Comparison of ENCODE assay signal across 14 mouse cellular contexts in the genomic region with DNA sequence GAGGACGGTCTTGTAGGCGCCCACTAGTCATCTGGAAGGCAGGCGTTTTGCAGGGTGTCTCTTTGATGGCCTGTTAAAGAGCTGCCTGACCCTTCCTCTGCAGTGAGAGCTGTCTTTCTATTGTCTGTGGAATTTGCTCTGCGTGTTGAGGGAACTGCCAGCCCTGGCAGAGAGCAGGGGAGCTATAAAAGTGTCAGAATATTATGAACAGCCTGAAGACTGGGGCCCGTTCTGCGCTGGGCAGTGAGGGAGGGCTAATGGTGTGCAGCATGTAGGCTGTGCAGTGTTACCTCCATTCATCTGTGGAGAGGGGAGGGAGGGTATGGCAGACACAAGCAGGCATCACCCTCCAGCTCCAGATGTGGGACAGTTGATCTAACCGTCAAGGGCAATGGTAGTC.
DNase-seq lines count a peak whose midpoint lies in the region; ATAC-seq and TF ChIP-seq lines count a peak whose summit lies in the region.
"Had no signal": no experiment of that assay in that cellular context is flagged by ENCODE, and none has a peak within 500 bp of the region (broad histone marks: within the 10 kb centered on the region; RNA-seq: fewer than 3 reads in every experiment).

No protein-coding gene starts in this region.

- DNase-seq in intestine, embryonic 14.5 days (ENCODE audit: low spot score): peak; percentile 67
- DNase-seq in embryo, embryonic 10 days (ENCODE audit: low spot score): peak; percentile 54
- peak; percentile 24 for DNase-seq in hindlimb bud, embryonic 11.5 days (ENCODE audit: extremely low spot score, low read depth, low spot score)
- peak; percentile 39 for DNase-seq in neural tube, embryonic 11.5 days (ENCODE audit: low spot score)
- DNase-seq in left cerebral cortex, adult 11 months (ENCODE audit: low spot score): no peak
- DNase-seq in heart, adult 8-10 months (ENCODE audit: low spot score): no peak
- DNase-seq: cerebellum, postnatal 25 days; kidney, postnatal 36 days; left cerebral cortex, postnatal 4 days; right cerebral cortex, postnatal 4 days had no signal

- no peak overlapping the region for H3K9ac ChIP-seq in intestine, embryonic 14.5 days (ENCODE audit: low read length)
- no peak overlapping the region for H3K9ac ChIP-seq in intestine, postnatal 0 days (ENCODE audit: low read depth, low read length)
- H3K9ac ChIP-seq in neural tube, embryonic 11.5 days (ENCODE audit: low read length): no peak overlapping the region
- H3K9ac ChIP-seq: hindbrain, embryonic 15.5 days; midbrain, embryonic 13.5 days had no signal

- TF ChIP-seq CTCF in intestine, postnatal 0 days (IDR thresholded peaks at IDR 0.05; ENCODE audit: low read depth): no peak

- H3K4me2 ChIP-seq in intestine, embryonic 14.5 days (ENCODE audit: low read length): no peak overlapping the region
- no peak overlapping the region for H3K4me2 ChIP-seq in intestine, postnatal 0 days (replicated peaks; ENCODE audit: low read depth)
- no peak overlapping the region for H3K4me2 ChIP-seq in neural tube, embryonic 11.5 days (ENCODE audit: low read depth)
- H3K4me2 ChIP-seq: hindbrain, embryonic 15.5 days; midbrain, embryonic 13.5 days had no signal

- 18% methylated on average over 7 of the region's 7 CpGs for WGBS in intestine, embryonic 14.5 days
- 16% methylated on average over 7 of the region's 7 CpGs for WGBS in intestine, postnatal 0 days
- WGBS in neural tube, embryonic 11.5 days: 12% methylated on average over 7 of the region's 7 CpGs

- no peaks in the 10 kb centered on the region for H3K36me3 ChIP-seq in intestine, embryonic 14.5 days (ENCODE audit: control insufficient read depth, insufficient read depth, low read length)
- no peaks in the 10 kb centered on the region for H3K36me3 ChIP-seq in intestine, postnatal 0 days (ENCODE audit: control insufficient read depth, insufficient read depth)
- no peaks in the 10 kb centered on the region for H3K36me3 ChIP-seq in neural tube, embryonic 11.5 days (ENCODE audit: control insufficient read depth, insufficient read depth, low read length)
- H3K36me3 ChIP-seq: forebrain, embryonic 10.5 days; hindbrain, embryonic 15.5 days; midbrain, embryonic 13.5 days had no signal

- no peaks in the 10 kb centered on the region for H3K27me3 ChIP-seq in intestine, embryonic 14.5 days (replicated peaks; ENCODE audit: control insufficient read depth, insufficient read depth, low read length)
- H3K27me3 ChIP-seq in intestine, postnatal 0 days (replicated peaks; ENCODE audit: control insufficient read depth, insufficient read depth, low read length): no peaks in the 10 kb centered on the region
- H3K27me3 ChIP-seq in neural tube, embryonic 11.5 days (ENCODE audit: control insufficient read depth, insufficient read depth, low read length): no peaks in the 10 kb centered on the region
- H3K27me3 ChIP-seq: hindbrain, embryonic 15.5 days had no signal

- H3K27ac ChIP-seq in intestine, embryonic 14.5 days (ENCODE audit: low read depth): no peak overlapping the region
- H3K27ac ChIP-seq in intestine, postnatal 0 days (ENCODE audit: low read depth, low read length): no peak overlapping the region
- H3K27ac ChIP-seq in neural tube, embryonic 11.5 days (ENCODE audit: low read depth, low read length): no peak overlapping the region
- H3K27ac ChIP-seq: forebrain, embryonic 10.5 days; hindbrain, embryonic 15.5 days; midbrain, embryonic 13.5 days had no signal

- H3K9me3 ChIP-seq in intestine, embryonic 14.5 days (ENCODE audit: control insufficient read depth, low read length): no peaks in the 10 kb centered on the region
- H3K9me3 ChIP-seq in intestine, postnatal 0 days (ENCODE audit: control insufficient read depth): no peaks in the 10 kb centered on the region
- H3K9me3 ChIP-seq in neural tube, embryonic 11.5 days (ENCODE audit: control insufficient read depth, low read length): 0 out of 2 replicates have a peak, but pooled peaks cover 3% of the 10 kb centered on the region
- H3K9me3 ChIP-seq: forebrain, embryonic 10.5 days; hindbrain, embryonic 15.5 days; midbrain, embryonic 13.5 days had no signal

- ATAC-seq in intestine, embryonic 14.5 days (replicated peaks; ENCODE audit: low FRiP score, low TSS enrichment, low read depth): peak; percentile 60; the same call in 1 of the 2 replicates
- ATAC-seq in intestine, postnatal 0 days: no peak
- peak; percentile 81 for ATAC-seq in neural tube, embryonic 11.5 days (ENCODE audit: insufficient read depth, low FRiP score, low TSS enrichment)
- ATAC-seq: midbrain, embryonic 13.5 days had no signal

- H3K4me3 ChIP-seq in intestine, embryonic 14.5 days (ENCODE audit: low read depth, low read length): no peak overlapping the region
- no peak overlapping the region for H3K4me3 ChIP-seq in intestine, postnatal 0 days (ENCODE audit: low read depth, low read length)
- no peak overlapping the region for H3K4me3 ChIP-seq in neural tube, embryonic 11.5 days (ENCODE audit: low read depth, low read length)
- H3K4me3 ChIP-seq: forebrain, embryonic 10.5 days; hindbrain, embryonic 15.5 days; midbrain, embryonic 13.5 days had no signal

- H3K4me1 ChIP-seq in intestine, embryonic 14.5 days (replicated peaks; ENCODE audit: control insufficient read depth, insufficient read depth, low read length): peaks cover 6% of the 10 kb centered on the region; the same call in 1 of the 2 replicates
- H3K4me1 ChIP-seq in intestine, postnatal 0 days (replicated peaks; ENCODE audit: control insufficient read depth, insufficient read depth, low read length): no peaks in the 10 kb centered on the region
- peaks cover 6% of the 10 kb centered on the region for H3K4me1 ChIP-seq in neural tube, embryonic 11.5 days (ENCODE audit: control insufficient read depth, insufficient read depth, low read length)

Comparison
In these comparisons a context has a peak if more than half of its experiments do, and no peak if none do; other contexts are left out.
1. DNase-seq: peak in intestine, embryonic 14.5 days (single experiment), embryo, embryonic 10 days (single experiment), hindlimb bud, embryonic 11.5 days (single experiment) and neural tube, embryonic 11.5 days (single experiment); none in left cerebral cortex, adult 11 months (single experiment) and heart, adult 8-10 months (single experiment).